Mouse (Mus musculus) liver, embryonic 16.5 days (tissue): ENCODE data around the gene Nxpe5. TPM values are rescaled to one million over a fixed set of nuclear protein-coding genes. Genes with fewer than 3 reads are reported as not detected.

Source experiments
- ATAC-seq: fragments of 200-750 bp; cut with Nextera tagmentation; 2 replicates; pipeline ENCODE4 v1.8.0; 2017; ENCODE audit warnings: low read depth, mild to moderate bottlenecking, moderate number of reproducible peaks, moderate library complexity
- H3K27ac ChIP-seq: fragments of 300-500 bp; sonication (generic); 2 replicates; pipeline ENCODE4 v1.5.1; 2014; ENCODE audit warnings: mild to moderate bottlenecking, low read length
- H3K27me3 ChIP-seq: fragments of 300-500 bp; sonication (generic); 2 replicates; pipeline ENCODE4 v1.6.1; 2014; ENCODE audit warnings: low read depth, low read length, mixed read lengths; ENCODE audit not compliant: control insufficient read depth, insufficient read depth
- H3K36me3 ChIP-seq: fragments of 300-500 bp; sonication (generic); 2 replicates; pipeline ENCODE4 v1.6.1; 2014; ENCODE audit warnings: mild to moderate bottlenecking; ENCODE audit not compliant: control insufficient read depth, insufficient read depth
- H3K4me1 ChIP-seq: fragments of 300-500 bp; sonication (generic); 2 replicates; pipeline ENCODE4 v1.6.1; 2014; ENCODE audit warnings: low read depth, low read length, mixed read lengths; ENCODE audit not compliant: control insufficient read depth
- H3K4me2 ChIP-seq: fragments of 300-500 bp; sonication (generic); 2 replicates; pipeline ENCODE4 v1.6.1; 2014; ENCODE audit warnings: low read depth, low read length, mixed read lengths
- H3K4me3 ChIP-seq: fragments of 300-500 bp; sonication (generic); 2 replicates; pipeline ENCODE4 v1.5.1; 2014; ENCODE audit warnings: low read depth, mild to moderate bottlenecking, low read length
- H3K9ac ChIP-seq: fragments of 300-500 bp; sonication (generic); 2 replicates; pipeline ENCODE4 v1.6.1; 2014; ENCODE audit warnings: low read depth, low read length
- H3K9me3 ChIP-seq: fragments of 300-500 bp; sonication (generic); replicated peaks from 2 replicates; pipeline ENCODE4 v1.6.1; 2016; ENCODE audit warnings: low read length; ENCODE audit not compliant: control insufficient read depth
- WGBS: fragments of 180-500 bp; shearing (Covaris S2); extraction: QIAGEN DNeasy Blood & Tissue Kit; methylation state at CpG from one replicate; pipeline ENCODE4 v1.1.7; 2014; ENCODE audit not compliant: insufficient replicate concordance; 5-methylcytosine and 5-hydroxymethylcytosine counted together
- polyA plus RNA-seq: library from polyadenylated mRNA; unstranded; fragments of >200 nt; fragmentation: Nextera tagmentation; extraction: Ambion mirVana; gene quantifications from 2 replicates; pipeline ENCODE4 v1.2.1, GENCODE M21; 2015

Gene Nxpe5
- polyA plus RNA-seq, 1 experiment from 2014 or later: 0.09 TPM

DNA sequence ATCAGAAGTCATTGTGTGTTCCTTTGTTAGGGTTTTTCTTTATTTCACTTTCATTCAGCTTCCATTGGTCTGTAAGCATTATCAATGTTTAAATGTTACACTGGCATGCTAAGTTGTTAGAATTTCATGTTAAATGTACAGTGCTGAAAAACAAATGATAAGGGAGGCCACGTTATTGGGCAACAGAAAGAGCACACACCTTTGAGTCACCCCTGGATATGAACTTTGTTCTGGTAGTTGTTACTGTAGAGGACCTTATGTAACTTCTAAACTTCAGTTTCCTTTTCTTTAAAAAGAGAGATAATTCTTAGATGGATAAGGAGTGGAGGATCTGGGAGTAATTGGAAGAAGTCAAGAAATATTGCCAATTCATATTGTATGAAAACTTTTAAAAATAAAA lies 65.9 kb downstream of the Nxpe5 start:
- H3K36me3 ChIP-seq: no peaks in the 10 kb centered on the region
- no peak overlapping the region for H3K4me3 ChIP-seq
- no peak overlapping the region for H3K27ac ChIP-seq
- H3K4me1 ChIP-seq: no peaks in the 10 kb centered on the region
- 34% methylated on average over 1 of the region's 1 CpGs for WGBS
- H3K4me2 ChIP-seq: no peak overlapping the region
- ATAC-seq: no peak
- no peaks in the 10 kb centered on the region for H3K27me3 ChIP-seq
- no peak overlapping the region for H3K9ac ChIP-seq
- H3K9me3 ChIP-seq: no peaks in the 10 kb centered on the region

DNA sequence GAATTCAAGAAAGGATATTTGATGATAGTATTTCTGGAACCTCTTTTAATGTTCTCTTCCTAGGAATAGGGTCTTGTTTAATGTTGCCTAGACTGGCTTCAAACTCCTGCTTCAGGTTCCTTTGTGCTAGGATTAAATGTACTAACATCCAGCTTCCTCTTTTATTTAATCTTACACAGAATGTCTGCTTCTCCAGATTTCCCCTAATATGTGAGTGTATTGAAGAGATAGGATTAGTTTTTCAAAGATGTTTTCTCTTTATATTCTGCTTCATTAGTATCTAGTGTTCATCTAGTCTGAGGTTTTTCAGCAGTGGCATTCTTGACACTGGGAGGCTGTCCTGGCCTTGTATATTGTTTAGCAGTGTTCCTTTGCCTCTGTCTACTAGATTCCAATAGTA lies 68.5 kb downstream of the Nxpe5 start:
- H3K4me3 ChIP-seq: no peak overlapping the region
- no peaks in the 10 kb centered on the region for H3K27me3 ChIP-seq
- no peak overlapping the region for H3K9ac ChIP-seq
- H3K27ac ChIP-seq: no peak overlapping the region
- ATAC-seq: no peak
- no peaks in the 10 kb centered on the region for H3K9me3 ChIP-seq
- no peaks in the 10 kb centered on the region for H3K36me3 ChIP-seq
- no peak overlapping the region for H3K4me2 ChIP-seq
- H3K4me1 ChIP-seq: no peaks in the 10 kb centered on the region

DNA sequence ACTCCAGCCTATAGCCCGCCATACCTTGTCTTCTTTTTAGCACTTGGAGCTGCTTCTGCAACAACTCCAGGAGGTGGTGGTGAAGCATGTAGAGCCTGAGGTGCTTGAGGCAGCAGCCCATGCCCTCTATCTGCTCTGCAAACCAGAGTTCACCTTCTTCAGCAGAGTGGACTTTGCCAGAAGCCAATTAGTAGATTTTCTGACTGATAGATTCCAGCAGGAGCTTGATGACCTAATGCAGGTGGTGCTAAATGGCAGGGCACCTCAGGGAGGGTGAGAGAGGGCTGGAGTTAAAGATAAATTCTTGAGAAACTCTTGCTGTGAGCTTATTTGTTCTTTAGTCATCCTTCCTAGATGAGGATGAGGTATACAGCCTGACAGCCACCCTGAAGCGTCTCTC lies 73.9 kb downstream of the Nxpe5 start:
- 60% methylated on average over 2 of the region's 2 CpGs for WGBS
- no peak for ATAC-seq
- H3K36me3 ChIP-seq: no peaks in the 10 kb centered on the region

More for the DNA sequence above, 73.9 kb downstream of the Nxpe5 start:
- H3K27me3 ChIP-seq: no peaks in the 10 kb centered on the region
- H3K9ac ChIP-seq: no peak overlapping the region
- H3K4me2 ChIP-seq: no peak overlapping the region
- H3K9me3 ChIP-seq: no peaks in the 10 kb centered on the region
- H3K27ac ChIP-seq: no peak overlapping the region
- H3K4me3 ChIP-seq: no peak overlapping the region
- H3K4me1 ChIP-seq: no peaks in the 10 kb centered on the region

Other genes with a start within 250 kb of the Nxpe5 start
- 39.1 and 54.9 TPM in 2 replicates for gene Azgp1, start 244.4 kb upstream of the Nxpe5 start, polyA plus RNA-seq
- not detected in 2 replicates for gene Smok3a, start 204.6 kb upstream of the Nxpe5 start, polyA plus RNA-seq
- gene Smok3b, start 204.5 kb upstream of the Nxpe5 start, polyA plus RNA-seq: not detected in 2 replicates
- gene Smok3c, start 172.7 kb upstream of the Nxpe5 start, polyA plus RNA-seq: not detected in 2 replicates
- gene Zkscan1, start 140.8 kb upstream of the Nxpe5 start, polyA plus RNA-seq: 3.9 and 4.4 TPM in 2 replicates
- gene Zscan21, start 109.0 kb upstream of the Nxpe5 start, polyA plus RNA-seq: 14.6 and 15.1 TPM in 2 replicates
- 5.0 and 5.1 TPM in 2 replicates for gene Zfp113, start 70.2 kb upstream of the Nxpe5 start, polyA plus RNA-seq
- gene Cops6, start 64.8 kb upstream of the Nxpe5 start, polyA plus RNA-seq: 153 and 154 TPM in 2 replicates
- gene Ap4m1, start 53.9 kb upstream of the Nxpe5 start, polyA plus RNA-seq: 5.6 and 5.9 TPM in 2 replicates
- 152 and 162 TPM in 2 replicates for gene Mcm7, start 53.5 kb upstream of the Nxpe5 start, polyA plus RNA-seq
- 32.6 and 32.9 TPM in 2 replicates for gene Taf6, start 38.4 kb upstream of the Nxpe5 start, polyA plus RNA-seq
- gene Cnpy4, start 38.4 kb upstream of the Nxpe5 start, polyA plus RNA-seq: 12.0 and 13.6 TPM in 2 replicates
- gene Mblac1, start 31.6 kb upstream of the Nxpe5 start, polyA plus RNA-seq: 2.2 TPM in 2 replicates
- gene Lamtor4, start 29.6 kb downstream of the Nxpe5 start, polyA plus RNA-seq: 30.9 and 31.7 TPM in 2 replicates
- gene BC037034, start 38.1 kb downstream of the Nxpe5 start, polyA plus RNA-seq: 2.1 and 3.1 TPM in 2 replicates
- 0.22 TPM in 1 of 2 replicates, not detected in the other for gene Gal3st4, start 46.9 kb downstream of the Nxpe5 start, polyA plus RNA-seq
- gene Gm43720, start 54.1 kb downstream of the Nxpe5 start, polyA plus RNA-seq: not detected in 2 replicates
- gene Gpc2, start 54.1 kb downstream of the Nxpe5 start, polyA plus RNA-seq: 0.51 and 0.74 TPM in 2 replicates
- 1.2 and 1.5 TPM in 2 replicates for gene Stag3, start 54.3 kb downstream of the Nxpe5 start, polyA plus RNA-seq
- 0.53 and 0.87 TPM in 2 replicates for gene Pvrig, start 116.1 kb downstream of the Nxpe5 start, polyA plus RNA-seq
- 4.8 and 5.3 TPM in 2 replicates for gene Zfp157, start 215.6 kb downstream of the Nxpe5 start, polyA plus RNA-seq